Mouse (Mus musculus): ENCODE data around the gene Dennd5a. TPM values are rescaled to one million over a fixed set of nuclear protein-coding genes. Genes with fewer than 3 reads are reported as not detected.

The Dennd5a gene
- polyA plus RNA-seq (2021), result 112 TPM

DNA sequence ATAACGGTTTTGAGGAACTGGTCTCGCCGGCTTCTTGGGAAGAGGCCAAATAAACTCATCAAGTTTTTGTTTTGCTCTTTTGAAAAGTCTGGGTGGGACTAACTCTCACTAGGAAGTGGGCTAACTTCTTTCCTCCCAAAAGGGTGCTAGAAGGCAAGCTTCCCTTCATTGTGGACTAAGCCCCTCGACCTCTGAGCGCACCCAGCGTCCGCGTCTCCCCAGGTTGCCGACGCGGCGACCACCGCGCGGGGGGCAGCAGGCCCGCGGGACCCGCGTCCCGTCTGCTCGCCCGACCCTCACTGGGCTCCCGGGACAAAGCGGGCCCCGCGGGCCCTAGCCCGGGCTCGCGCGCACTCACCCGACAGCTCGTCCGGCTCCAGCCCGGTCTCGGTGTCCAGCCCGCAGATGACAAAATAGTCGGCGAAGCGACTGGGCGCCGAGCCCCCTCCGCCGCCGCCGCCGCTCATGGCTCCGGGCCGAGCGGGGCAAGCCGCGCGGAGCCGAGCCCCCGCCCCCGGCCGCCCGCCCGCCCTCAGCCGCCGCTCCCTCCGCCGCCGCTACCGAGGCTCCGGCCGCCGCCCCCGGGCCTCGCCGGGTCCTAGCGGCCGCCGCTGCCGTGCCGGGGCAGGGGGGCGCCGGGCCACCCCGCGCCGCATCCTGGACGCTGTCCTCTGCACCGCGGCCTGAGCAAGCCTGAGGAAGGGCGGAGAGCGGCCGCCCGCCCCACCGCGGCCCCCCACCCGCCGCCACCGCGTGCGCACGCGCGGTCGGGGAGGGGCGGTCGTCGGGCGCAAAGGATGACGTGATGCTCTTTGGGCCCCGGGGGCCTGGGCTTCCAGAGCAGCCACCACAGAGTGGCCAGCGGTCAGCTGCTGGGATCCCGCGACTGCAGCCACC is at the start of gene Dennd5a:
Dennd5a (minus strand) TSS at position 755 of the 897 bp plus-strand sequence.
- no peak for TF ChIP-seq CTCF (IDR thresholded peaks at IDR 0.05)
- ATAC-seq, result peak; percentile 83
- DNase-seq (ENCODE audit: low read depth, low spot score), result no peak

DNA sequence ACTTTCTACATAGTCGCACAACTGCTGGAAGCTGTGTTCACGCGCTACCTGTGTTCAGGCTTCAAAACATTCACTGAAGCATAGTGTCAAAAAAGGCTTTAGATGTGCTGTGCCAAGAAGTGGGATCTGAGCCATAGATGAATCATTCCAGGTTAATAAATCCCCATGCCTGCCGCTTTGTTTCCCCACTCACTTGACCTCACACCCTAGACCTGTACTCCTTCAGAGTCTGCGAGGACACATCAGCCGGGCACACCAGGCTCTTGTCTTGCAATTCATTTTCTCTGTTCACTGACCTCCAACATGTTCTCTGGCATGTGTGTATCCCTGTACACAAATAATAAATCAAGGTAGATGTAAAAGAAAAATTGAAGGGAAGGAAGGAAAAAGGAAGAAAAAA is 48.8 kb upstream of the Dennd5a start:
- DNase-seq (ENCODE audit: low read depth, low spot score) (peak; percentile 42), ATAC-seq (peak; percentile 69)
- ChIA-PET POLR2A (no interaction called here), CTCF (no interaction called here)
- H3K27me3 ChIP-seq, result no peaks in the 10 kb centered on the region
- in situ Hi-C loops (cut with MboI; ENCODE audit: low pct_unique_long_range_greater_than_20kb), result no loop called here
- no peak for TF ChIP-seq CTCF (IDR thresholded peaks at IDR 0.05)

More for the DNA sequence above, at the start of gene Dennd5a:
- CTCF ChIA-PET, result no interaction called here
- no peaks in the 10 kb centered on the region for H3K27me3 ChIP-seq
- POLR2A ChIA-PET, result interaction anchor here (1.0 to 1.1 kb wide), 2 partner anchors 14 to 61 kb away, joined by 3 to 4 read pairs; no protein-coding TSS in a partner anchor
- in situ Hi-C loops (cut with MboI; ENCODE audit: low pct_unique_long_range_greater_than_20kb), result no loop called here

DNA sequence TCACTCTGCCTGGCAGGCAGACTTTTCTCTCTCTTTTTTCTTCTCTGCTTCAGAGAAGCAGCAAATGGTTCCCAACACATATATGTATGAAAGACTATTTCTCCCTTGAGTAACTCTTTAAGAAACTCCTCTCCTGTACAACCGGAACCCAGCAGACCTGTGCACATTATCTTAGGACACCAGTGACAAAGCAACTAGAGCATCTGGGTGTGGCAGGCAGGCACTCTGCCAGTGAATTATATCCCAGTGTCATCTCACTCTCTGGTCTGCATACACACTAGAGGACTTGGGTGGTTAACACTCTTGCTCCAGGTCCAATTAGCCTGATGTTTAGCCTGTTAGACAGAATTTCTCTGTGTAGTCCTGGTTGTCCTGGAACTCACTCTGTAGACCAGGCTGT is 48.2 kb upstream of the Dennd5a start:
- no peaks in the 10 kb centered on the region for H3K27me3 ChIP-seq
- no peak for DNase-seq (ENCODE audit: low read depth, low spot score)
- no peak for ATAC-seq
- in situ Hi-C loops (cut with MboI; ENCODE audit: low pct_unique_long_range_greater_than_20kb), result no loop called here
- ChIA-PET CTCF (no interaction called here), POLR2A (no interaction called here)
- TF ChIP-seq CTCF (IDR thresholded peaks at IDR 0.05), result no peak

DNA sequence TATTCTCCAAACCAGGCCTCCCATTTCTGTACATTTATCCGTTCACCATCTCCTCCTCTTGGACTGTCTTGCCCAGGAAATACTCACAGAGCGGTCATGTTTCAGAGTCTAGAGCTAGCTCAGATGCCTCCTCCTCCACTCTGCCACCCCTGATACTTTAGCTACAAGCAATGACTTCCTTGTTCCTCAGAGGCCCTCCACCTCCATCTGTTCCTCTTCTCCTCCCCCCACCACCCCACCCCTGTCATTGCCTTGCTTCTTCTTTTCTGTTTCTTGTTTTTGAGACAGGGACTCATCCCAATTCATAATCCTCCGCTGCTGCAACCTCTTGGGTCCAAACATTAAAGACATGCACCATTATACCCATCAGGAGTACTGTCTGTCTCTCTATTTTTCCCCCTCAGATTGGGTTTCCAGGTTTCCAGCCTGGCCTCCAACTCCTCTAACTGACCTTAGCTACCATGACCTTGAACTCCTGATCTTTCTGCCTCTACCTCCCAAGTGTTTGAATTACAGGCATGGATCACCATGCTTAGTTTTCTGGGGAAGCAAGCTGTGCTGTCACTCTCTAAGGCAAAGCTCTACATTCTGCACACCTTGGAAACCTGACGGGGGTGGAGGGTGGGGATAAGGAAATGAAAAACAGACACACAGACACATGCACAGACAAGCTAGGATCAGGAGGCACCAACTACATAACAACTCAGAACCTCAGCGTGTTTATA is 46.4 kb upstream of the Dennd5a start:
- ATAC-seq (no peak), DNase-seq (ENCODE audit: low read depth, low spot score) (no peak)
- no peak for TF ChIP-seq CTCF (IDR thresholded peaks at IDR 0.05)
- ChIA-PET POLR2A (no interaction called here), CTCF (interaction anchor here (0.8 to 1.3 kb wide), 4 partner anchors 13 to 29 kb away, joined by 3 to 4 read pairs (median 4); no protein-coding TSS in a partner anchor)
- in situ Hi-C loops (cut with MboI; ENCODE audit: low pct_unique_long_range_greater_than_20kb), result no loop called here
- H3K27me3 ChIP-seq, result no peaks in the 10 kb centered on the region

DNA sequence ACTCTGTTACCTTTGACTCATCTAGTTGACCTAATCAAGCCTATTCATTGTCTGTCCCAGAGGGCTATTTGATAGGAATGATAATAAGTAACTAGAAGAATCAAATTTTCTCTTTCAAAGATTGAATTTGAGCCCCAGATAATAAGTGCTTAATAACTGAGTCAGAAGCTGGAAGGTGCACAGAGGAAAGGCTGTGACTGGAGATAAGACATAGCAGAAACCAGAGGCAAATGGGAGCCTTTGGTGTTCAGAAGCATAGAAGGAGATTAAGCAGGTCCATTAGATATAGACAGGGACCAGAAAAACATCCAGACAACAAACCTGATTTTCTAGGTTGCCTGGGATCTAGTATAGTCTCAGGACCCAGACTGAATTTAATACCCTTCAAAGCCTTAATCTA is 45.7 kb upstream of the Dennd5a start:
- no peak for ATAC-seq
- ChIA-PET POLR2A (no interaction called here), CTCF (interaction anchor here (0.9 to 1.3 kb wide), 4 partner anchors 15 to 52 kb away, joined by 3 to 4 read pairs (median 4); no protein-coding TSS in a partner anchor)
- no peak for DNase-seq (ENCODE audit: low read depth, low spot score)
- H3K27me3 ChIP-seq, result no peaks in the 10 kb centered on the region
- no peak for TF ChIP-seq CTCF (IDR thresholded peaks at IDR 0.05)
- in situ Hi-C loops (cut with MboI; ENCODE audit: low pct_unique_long_range_greater_than_20kb), result no loop called here

DNA sequence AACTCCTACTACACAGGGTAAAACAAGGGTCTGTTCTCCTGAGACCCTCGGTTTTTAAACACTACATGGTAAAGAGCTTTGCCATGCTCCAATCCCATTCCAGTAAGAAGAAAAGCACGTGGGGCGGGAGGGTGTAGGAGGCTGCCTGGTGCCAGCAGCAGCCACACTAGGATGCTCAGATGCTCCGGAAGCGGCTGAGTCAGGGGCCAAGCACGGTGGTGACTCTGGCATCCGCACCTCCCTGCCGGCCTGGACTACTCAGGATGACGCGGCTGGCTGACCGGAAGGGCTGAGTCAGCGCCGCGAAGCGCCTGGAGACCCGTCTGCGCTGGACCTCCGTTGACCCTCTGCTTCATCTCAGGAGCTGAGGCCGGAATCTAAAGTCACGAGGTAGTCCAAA is 42.7 kb upstream of the Dennd5a start:
- in situ Hi-C loops (cut with MboI; ENCODE audit: low pct_unique_long_range_greater_than_20kb), result no loop called here
- TF ChIP-seq CTCF (IDR thresholded peaks at IDR 0.05), result no peak
- ATAC-seq, result peak; percentile 100
- ChIA-PET POLR2A (no interaction called here), CTCF (no interaction called here)
- H3K27me3 ChIP-seq, result no peaks in the 10 kb centered on the region
- peak; percentile 64 for DNase-seq (ENCODE audit: low read depth, low spot score)

DNA sequence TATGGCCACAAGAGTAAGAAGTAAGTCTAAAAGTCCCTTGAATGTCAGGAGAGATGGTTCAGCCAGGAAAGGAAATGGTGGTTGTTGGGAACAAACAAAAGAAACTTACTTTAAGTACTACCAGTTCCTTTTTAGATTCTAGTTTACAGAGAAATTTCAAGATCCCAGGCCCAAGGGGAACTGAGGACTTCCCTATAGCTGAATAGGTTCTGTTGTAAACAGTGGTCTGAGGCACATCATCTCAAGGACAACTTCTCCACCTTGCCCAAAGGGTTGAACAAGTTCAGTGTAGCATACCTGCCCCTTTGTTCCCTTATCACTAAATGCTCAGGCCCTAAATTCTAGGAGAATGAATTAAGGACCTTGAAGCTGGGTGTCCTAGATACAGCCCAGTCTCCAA is 41.8 kb upstream of the Dennd5a start:
- no peak for TF ChIP-seq CTCF (IDR thresholded peaks at IDR 0.05)
- ChIA-PET CTCF (interaction anchor here (1.7 kb wide), 1 partner anchor 15 kb away, joined by 3 read pairs; the partner anchor contains the start of gene Tmem41b), POLR2A (no interaction called here)
- ATAC-seq, result no peak
- H3K27me3 ChIP-seq, result no peaks in the 10 kb centered on the region
- in situ Hi-C loops (cut with MboI; ENCODE audit: low pct_unique_long_range_greater_than_20kb), result no loop called here
- no peak for DNase-seq (ENCODE audit: low read depth, low spot score)

DNA sequence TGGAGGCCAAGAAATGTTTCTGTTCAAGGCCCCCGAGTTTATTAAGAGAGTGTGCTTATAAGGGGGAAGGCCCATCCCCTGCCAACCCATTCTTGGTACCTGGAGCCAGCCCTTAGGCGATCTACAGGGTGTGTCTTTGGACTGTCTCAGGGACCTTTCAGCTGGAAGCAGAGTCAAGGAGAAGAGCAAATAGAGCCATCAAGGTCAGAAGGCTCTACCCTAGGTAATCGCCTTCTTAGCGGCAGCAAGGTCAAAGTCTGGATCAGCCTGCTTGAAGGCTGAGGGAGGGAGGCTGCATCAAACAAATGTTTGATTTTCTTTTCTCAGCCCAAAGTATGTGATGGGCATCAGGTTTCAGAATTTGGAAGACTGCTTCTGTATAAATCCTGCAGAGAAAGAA is 38.1 kb upstream of the Dennd5a start:
- CTCF ChIA-PET, result no interaction called here

DNA sequence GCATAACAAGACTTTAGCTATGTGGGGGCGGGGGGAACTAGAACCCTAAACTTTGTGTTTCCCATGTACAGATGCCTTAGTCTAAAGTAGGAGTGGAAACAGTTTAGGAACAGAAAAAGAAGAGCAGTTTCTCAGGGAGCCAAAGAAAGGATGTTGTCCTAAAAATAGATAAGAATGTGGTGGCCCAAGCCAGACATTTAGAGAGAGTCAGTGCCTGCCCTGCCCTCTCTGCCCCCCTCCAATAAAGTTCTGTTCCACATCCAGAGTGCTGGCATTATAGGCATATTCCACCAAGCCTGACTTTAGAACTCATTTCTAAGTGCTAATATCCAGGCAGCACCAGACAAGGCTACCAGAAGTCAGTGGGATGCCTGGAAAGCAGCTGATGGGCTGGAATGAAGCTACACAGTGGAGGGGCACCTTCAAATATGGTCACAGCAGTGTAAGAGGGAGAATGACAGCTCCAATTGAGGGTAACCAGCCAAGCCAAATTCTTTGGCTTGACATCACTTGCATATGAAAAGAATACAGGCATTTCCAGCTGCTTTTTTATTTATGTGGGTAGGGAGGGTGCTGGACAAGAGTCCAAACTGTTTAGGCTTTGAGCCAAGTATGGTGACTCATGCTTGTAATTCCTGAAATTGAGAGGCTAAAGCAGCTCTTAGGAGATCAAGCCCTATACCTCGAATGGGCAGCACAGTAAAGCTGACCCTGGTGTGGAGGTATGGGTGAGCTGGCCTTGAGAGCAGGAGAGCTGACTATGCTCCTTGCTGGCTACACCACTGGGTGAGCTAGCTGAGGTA is 33.1 kb upstream of the Dennd5a start:
- POLR2A ChIA-PET, result interaction anchor here (0.5 to 1.1 kb wide), 3 partner anchors 18 to 37 kb away, joined by 3 to 4 read pairs (median 3); no protein-coding TSS in a partner anchor
- ATAC-seq (peak; percentile 60), DNase-seq (ENCODE audit: low read depth, low spot score) (peak; percentile 86)
- in situ Hi-C loops (cut with MboI; ENCODE audit: low pct_unique_long_range_greater_than_20kb), result loop anchor here (5.0 to 25.0 kb wide), 2 partner anchors 34 to 269 kb away; no protein-coding TSS in a partner anchor
- TF ChIP-seq CTCF (IDR thresholded peaks at IDR 0.05), result no peak
- H3K27me3 ChIP-seq, result no peaks in the 10 kb centered on the region
- CTCF ChIA-PET, result interaction anchor here (0.6 to 1.8 kb wide), 4 partner anchors 9 to 784 kb away, joined by 3 to 6 read pairs (median 3); no protein-coding TSS in a partner anchor

More for the DNA sequence above, 38.1 kb upstream of the Dennd5a start:
- no peak for TF ChIP-seq CTCF (IDR thresholded peaks at IDR 0.05)
- ATAC-seq, result no peak
- in situ Hi-C loops (cut with MboI; ENCODE audit: low pct_unique_long_range_greater_than_20kb), result loop anchor here (25.0 kb wide), 1 partner anchor 264 kb away; no protein-coding TSS in a partner anchor
- no peaks in the 10 kb centered on the region for H3K27me3 ChIP-seq
- POLR2A ChIA-PET, result no interaction called here
- DNase-seq (ENCODE audit: low read depth, low spot score), result no peak

DNA sequence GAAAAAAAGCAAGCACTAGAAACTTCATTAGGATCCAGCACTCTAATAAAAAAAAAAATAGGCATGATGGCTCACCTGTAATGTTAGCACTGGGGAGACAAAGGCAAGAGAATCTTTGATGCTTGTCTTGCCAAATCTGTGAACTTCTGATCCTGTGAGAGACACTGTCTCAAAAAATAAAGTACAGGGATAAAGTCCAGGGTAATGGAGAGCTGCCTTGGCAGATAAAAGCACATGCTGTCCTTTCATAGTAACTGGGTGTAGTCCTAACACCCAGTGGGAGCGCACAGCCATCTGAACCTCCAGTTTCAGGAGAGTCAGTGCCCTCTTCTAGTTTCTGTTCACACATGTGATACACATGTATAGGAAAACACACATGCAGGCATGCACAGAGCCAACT is 31.0 kb upstream of the Dennd5a start:
- ATAC-seq (no peak), DNase-seq (ENCODE audit: low read depth, low spot score) (no peak)
- H3K27me3 ChIP-seq, result no peaks in the 10 kb centered on the region
- CTCF ChIA-PET, result interaction anchor here (1.8 kb wide), 1 partner anchor 67 kb away, joined by 3 read pairs; no protein-coding TSS in a partner anchor
- in situ Hi-C loops (cut with MboI; ENCODE audit: low pct_unique_long_range_greater_than_20kb), result loop anchor here (5.0 to 25.0 kb wide), 2 partner anchors 36 to 271 kb away; no protein-coding TSS in a partner anchor
- POLR2A ChIA-PET, result interaction anchor here (0.5 kb wide), 1 partner anchor 31 kb away, joined by 3 read pairs; no protein-coding TSS in a partner anchor
- no peak for TF ChIP-seq CTCF (IDR thresholded peaks at IDR 0.05)

Data from Patski (cell line).